Mouse (Mus musculus) ES-Bruce4 (cell line): ENCODE data around the gene Ifitm1.

Source experiments
- CTCF ChIP-seq: IDR thresholded peaks from one replicate; pipeline ENCODE4 v1.8.1; 2011; ENCODE audit warnings: low read depth, low read length
- POLR2A ChIP-seq: IDR thresholded peaks from one replicate; pipeline ENCODE4 v1.8.1; 2011; ENCODE audit warnings: low read length; ENCODE audit not compliant: insufficient read depth

GRCm38 (mm10) chr7:140962733-140963132, 4.3 kb upstream of the Ifitm1 start:
- TF ChIP-seq POLR2A (no peak), CTCF (no peak)
